Mouse (Mus musculus): ENCODE data around the gene Vav3. TPM values are rescaled to one million over a fixed set of nuclear protein-coding genes. Genes with fewer than 3 reads are reported as not detected.

Gene Vav3
- polyA plus RNA-seq, 1 experiment from 2014 or later: 10.3 TPM

GRCm38 (mm10) chr3:109525825-109526224 is 185.4 kb downstream of the Vav3 start:
- 88% methylated on average over 12 of the region's 12 CpGs for WGBS
- no peak overlapping the region for H3K4me3 ChIP-seq (ENCODE audit: low read length)
- H3K27me3 ChIP-seq (replicated peaks; ENCODE audit: control insufficient read depth, insufficient read depth, low read length): no peaks in the 10 kb centered on the region
- no peaks in the 10 kb centered on the region for H3K9me3 ChIP-seq (ENCODE audit: control insufficient read depth, low read length)
- no peaks in the 10 kb centered on the region for H3K4me1 ChIP-seq (ENCODE audit: control insufficient read depth, insufficient read depth, low read depth, low read length)
- no peak overlapping the region for H3K9ac ChIP-seq (ENCODE audit: low read depth, low read length)
- ATAC-seq: no peak
- H3K4me2 ChIP-seq (ENCODE audit: low read length): no peak overlapping the region
- no peaks in the 10 kb centered on the region for H3K36me3 ChIP-seq (ENCODE audit: control insufficient read depth, insufficient read depth, low read length)
- H3K27ac ChIP-seq (ENCODE audit: low read depth, low read length): no peak overlapping the region

- Histone ChIP-seq H3K9ac (ENCODE audit: low read depth, low read length) (no peak overlapping the region), H3K9me3 (ENCODE audit: control insufficient read depth, low read length) (no peaks in the 10 kb centered on the region), H3K36me3 (ENCODE audit: control insufficient read depth, insufficient read depth, low read length) (no peaks in the 10 kb centered on the region), H3K4me1 (ENCODE audit: control insufficient read depth, insufficient read depth, low read depth, low read length) (no peaks in the 10 kb centered on the region), H3K27ac (ENCODE audit: low read depth, low read length) (no peak overlapping the region), H3K27me3 (replicated peaks; ENCODE audit: control insufficient read depth, insufficient read depth, low read length) (no peaks in the 10 kb centered on the region), H3K4me2 (ENCODE audit: low read length) (no peak overlapping the region), H3K4me3 (ENCODE audit: low read length) (no peak overlapping the region)
- WGBS: 6% methylated on average over 4 of the region's 4 CpGs
- peak; percentile 55; the same call in 1 of the 2 replicates for ATAC-seq
Observed at GRCm38 (mm10) chr3:109526246-109526645, 185.8 kb downstream of the Vav3 start.

- Histone ChIP-seq H3K36me3 (ENCODE audit: control insufficient read depth, insufficient read depth, low read length) (no peaks in the 10 kb centered on the region), H3K4me2 (ENCODE audit: low read length) (no peak overlapping the region), H3K4me3 (ENCODE audit: low read length) (no peak overlapping the region), H3K9ac (ENCODE audit: low read depth, low read length) (no peak overlapping the region), H3K4me1 (ENCODE audit: control insufficient read depth, insufficient read depth, low read depth, low read length) (no peaks in the 10 kb centered on the region), H3K27me3 (replicated peaks; ENCODE audit: control insufficient read depth, insufficient read depth, low read length) (no peaks in the 10 kb centered on the region), H3K9me3 (ENCODE audit: control insufficient read depth, low read length) (no peaks in the 10 kb centered on the region), H3K27ac (ENCODE audit: low read depth, low read length) (no peak overlapping the region)
- ATAC-seq: no peak
- 59% methylated on average over 8 of the region's 8 CpGs for WGBS
Observed at GRCm38 (mm10) chr3:109526651-109527050, 186.2 kb downstream of the Vav3 start.

GRCm38 (mm10) chr3:109528688-109529087 is 188.2 kb downstream of the Vav3 start:
- 59% methylated on average over 4 of the region's 4 CpGs for WGBS
- Histone ChIP-seq H3K4me1 (ENCODE audit: control insufficient read depth, insufficient read depth, low read depth, low read length) (no peaks in the 10 kb centered on the region), H3K9ac (ENCODE audit: low read depth, low read length) (no peak overlapping the region), H3K27me3 (replicated peaks; ENCODE audit: control insufficient read depth, insufficient read depth, low read length) (no peaks in the 10 kb centered on the region), H3K4me3 (ENCODE audit: low read length) (no peak overlapping the region), H3K9me3 (ENCODE audit: control insufficient read depth, low read length) (no peaks in the 10 kb centered on the region), H3K4me2 (ENCODE audit: low read length) (no peak overlapping the region), H3K27ac (ENCODE audit: low read depth, low read length) (no peak overlapping the region), H3K36me3 (ENCODE audit: control insufficient read depth, insufficient read depth, low read length) (no peaks in the 10 kb centered on the region)
- ATAC-seq: peak; percentile 51; the same call in 1 of the 2 replicates

GRCm38 (mm10) chr3:109537686-109538085 is 197.2 kb downstream of the Vav3 start:
- Histone ChIP-seq H3K9me3 (ENCODE audit: control insufficient read depth, low read length) (no peaks in the 10 kb centered on the region), H3K36me3 (ENCODE audit: control insufficient read depth, insufficient read depth, low read length) (no peaks in the 10 kb centered on the region), H3K27me3 (replicated peaks; ENCODE audit: control insufficient read depth, insufficient read depth, low read length) (no peaks in the 10 kb centered on the region), H3K4me2 (ENCODE audit: low read length) (no peak overlapping the region), H3K27ac (ENCODE audit: low read depth, low read length) (no peak overlapping the region), H3K9ac (ENCODE audit: low read depth, low read length) (no peak overlapping the region), H3K4me1 (ENCODE audit: control insufficient read depth, insufficient read depth, low read depth, low read length) (no peaks in the 10 kb centered on the region), H3K4me3 (ENCODE audit: low read length) (no peak overlapping the region)
- ATAC-seq: no peak
- WGBS: 89% methylated on average over 3 of the region's 3 CpGs

- Histone ChIP-seq H3K27ac (ENCODE audit: low read depth, low read length) (no peak overlapping the region), H3K36me3 (ENCODE audit: control insufficient read depth, insufficient read depth, low read length) (no peaks in the 10 kb centered on the region), H3K4me1 (ENCODE audit: control insufficient read depth, insufficient read depth, low read depth, low read length) (no peaks in the 10 kb centered on the region), H3K4me2 (ENCODE audit: low read length) (no peak overlapping the region), H3K9ac (ENCODE audit: low read depth, low read length) (no peak overlapping the region), H3K9me3 (ENCODE audit: control insufficient read depth, low read length) (no peaks in the 10 kb centered on the region), H3K27me3 (replicated peaks; ENCODE audit: control insufficient read depth, insufficient read depth, low read length) (no peaks in the 10 kb centered on the region), H3K4me3 (ENCODE audit: low read length) (no peak overlapping the region)
- WGBS: 65% methylated on average over 4 of the region's 4 CpGs
- ATAC-seq: no peak
Observed at GRCm38 (mm10) chr3:109540009-109540408, 199.6 kb downstream of the Vav3 start.

- ATAC-seq: no peak
- Histone ChIP-seq H3K4me2 (ENCODE audit: low read length) (no peak overlapping the region), H3K4me1 (ENCODE audit: control insufficient read depth, insufficient read depth, low read depth, low read length) (no peaks in the 10 kb centered on the region), H3K27ac (ENCODE audit: low read depth, low read length) (no peak overlapping the region), H3K36me3 (ENCODE audit: control insufficient read depth, insufficient read depth, low read length) (no peaks in the 10 kb centered on the region), H3K9me3 (ENCODE audit: control insufficient read depth, low read length) (no peaks in the 10 kb centered on the region), H3K27me3 (replicated peaks; ENCODE audit: control insufficient read depth, insufficient read depth, low read length) (no peaks in the 10 kb centered on the region), H3K9ac (ENCODE audit: low read depth, low read length) (no peak overlapping the region), H3K4me3 (ENCODE audit: low read length) (no peak overlapping the region)
- 44% methylated on average over 7 of the region's 7 CpGs for WGBS
Observed at GRCm38 (mm10) chr3:109544476-109545221, 204.2 kb downstream of the Vav3 start.

- WGBS: 82% methylated on average over 2 of the region's 2 CpGs
- peaks cover 2% of the 10 kb centered on the region; the same call in 1 of the 2 replicates for H3K4me1 ChIP-seq (ENCODE audit: control insufficient read depth, insufficient read depth, low read depth, low read length)
- H3K27ac ChIP-seq (ENCODE audit: low read depth, low read length): no peak overlapping the region
Observed at GRCm38 (mm10) chr3:109557329-109557728, 216.9 kb downstream of the Vav3 start.

GRCm38 (mm10) chr3:109561295-109561694 is 220.8 kb downstream of the Vav3 start:
- 13% methylated on average over 4 of the region's 4 CpGs for WGBS

More at GRCm38 (mm10) chr3:109557329-109557728, 216.9 kb downstream of the Vav3 start:
- Histone ChIP-seq H3K36me3 (ENCODE audit: control insufficient read depth, insufficient read depth, low read length) (no peaks in the 10 kb centered on the region), H3K9me3 (ENCODE audit: control insufficient read depth, low read length) (no peaks in the 10 kb centered on the region), H3K9ac (ENCODE audit: low read depth, low read length) (no peak overlapping the region), H3K4me2 (ENCODE audit: low read length) (no peak overlapping the region), H3K27me3 (replicated peaks; ENCODE audit: control insufficient read depth, insufficient read depth, low read length) (no peaks in the 10 kb centered on the region), H3K4me3 (ENCODE audit: low read length) (no peak overlapping the region)
- no peak for ATAC-seq

More at GRCm38 (mm10) chr3:109561295-109561694, 220.8 kb downstream of the Vav3 start:
- Histone ChIP-seq H3K36me3 (ENCODE audit: control insufficient read depth, insufficient read depth, low read length) (no peaks in the 10 kb centered on the region), H3K4me1 (ENCODE audit: control insufficient read depth, insufficient read depth, low read depth, low read length) (peaks cover 2% of the 10 kb centered on the region; the same call in 1 of the 2 replicates), H3K9ac (ENCODE audit: low read depth, low read length) (no peak overlapping the region), H3K4me3 (ENCODE audit: low read length) (no peak overlapping the region), H3K27ac (ENCODE audit: low read depth, low read length) (no peak overlapping the region), H3K4me2 (ENCODE audit: low read length) (no peak overlapping the region), H3K27me3 (replicated peaks; ENCODE audit: control insufficient read depth, insufficient read depth, low read length) (no peaks in the 10 kb centered on the region), H3K9me3 (ENCODE audit: control insufficient read depth, low read length) (no peaks in the 10 kb centered on the region)
- peak; percentile 82 for ATAC-seq
